Mouse (Mus musculus) bone marrow macrophage, adult 2 months (primary cell): ENCODE results near the gene Hist1h2bh. TPM values are rescaled to one million over a fixed set of nuclear protein-coding genes. Genes with fewer than 3 reads are reported as not detected.

ENCODE experiments used
- H3K27ac ChIP-seq: 2 replicates; pipeline ENCODE4 v1.5.1; 2012; ENCODE audit warnings: low read depth, low read length; ENCODE audit not compliant: insufficient read depth
- H3K4me1 ChIP-seq: 2 replicates; pipeline ENCODE4 v1.6.1; 2012; ENCODE audit warnings: low read length; ENCODE audit not compliant: control insufficient read depth, insufficient read depth
- H3K4me3 ChIP-seq: 2 replicates; pipeline ENCODE4 v1.5.1; 2012; ENCODE audit warnings: mild to moderate bottlenecking, low read length, moderate library complexity; ENCODE audit not compliant: insufficient read depth
- CTCF ChIP-seq: IDR thresholded peaks from 2 replicates; pipeline ENCODE4 v1.5.1; 2012; ENCODE audit warnings: low read depth, mild to moderate bottlenecking, low read length, moderate library complexity
- POLR2A ChIP-seq: IDR thresholded peaks from 2 replicates; pipeline ENCODE4 v1.6.1; 2012; ENCODE audit warnings: mild to moderate bottlenecking, low read depth, low read length, borderline replicate concordance
- polyA plus RNA-seq: library from polyadenylated mRNA; stranded (reverse); fragments of >200 nt; gene quantifications from 2 replicates; pipeline ENCODE4 v1.2.4, GENCODE M21; 2012; ENCODE audit not compliant: missing spikeins, insufficient read depth, insufficient read length

Hist1h2bh gene
- polyA plus RNA-seq, 1 experiment, result 0.97 TPM

DNA sequence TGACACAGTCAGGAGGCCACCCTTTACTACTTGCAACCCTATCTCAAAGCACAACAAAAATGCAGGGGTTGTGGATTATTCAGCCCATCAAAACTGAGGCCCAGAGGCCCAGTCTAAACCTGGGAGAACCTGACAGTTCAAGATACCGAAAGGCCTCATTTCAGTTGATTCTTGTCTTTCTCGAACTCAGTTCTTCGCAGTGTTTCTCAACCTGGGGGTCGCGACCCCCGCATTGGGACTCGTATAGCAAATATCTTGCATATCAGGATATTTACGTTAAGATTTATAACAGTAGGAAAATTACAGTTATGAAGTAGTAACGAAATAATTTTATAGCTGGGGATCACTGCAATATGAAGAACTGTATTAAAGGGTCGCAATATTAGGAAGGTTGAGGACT is 17.3 kb downstream of the Hist1h2bh start:
- Histone ChIP-seq H3K4me3 (peak overlapping the region; percentile 44), H3K27ac (no peak overlapping the region), H3K4me1 (peaks cover 10% of the 10 kb centered on the region)
- TF ChIP-seq POLR2A (no peak), CTCF (no peak)

DNA sequence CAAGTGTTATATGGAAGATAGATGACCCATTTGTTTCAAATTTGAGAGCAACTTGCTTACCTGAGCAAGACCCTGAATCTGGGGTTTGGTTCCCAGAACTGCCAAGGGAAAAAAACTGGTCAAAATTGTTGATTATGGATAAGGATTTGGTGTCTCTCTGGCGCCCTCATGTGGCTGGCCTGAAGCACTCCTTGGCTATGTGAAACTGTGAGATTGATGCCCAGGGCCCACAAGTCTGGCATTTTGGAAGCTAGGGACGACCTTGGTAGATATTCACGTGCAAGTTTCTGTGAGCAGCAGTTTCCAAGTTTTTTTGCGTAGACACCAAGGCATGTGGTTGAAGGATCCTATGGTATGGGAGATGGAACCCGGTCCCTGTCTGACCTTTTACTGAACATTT is 18.5 kb downstream of the Hist1h2bh start:
- Histone ChIP-seq H3K27ac (no peak overlapping the region), H3K4me1 (peaks cover 14% of the 10 kb centered on the region), H3K4me3 (no peak overlapping the region)
- TF ChIP-seq CTCF (peak; percentile 85), POLR2A (no peak)

DNA sequence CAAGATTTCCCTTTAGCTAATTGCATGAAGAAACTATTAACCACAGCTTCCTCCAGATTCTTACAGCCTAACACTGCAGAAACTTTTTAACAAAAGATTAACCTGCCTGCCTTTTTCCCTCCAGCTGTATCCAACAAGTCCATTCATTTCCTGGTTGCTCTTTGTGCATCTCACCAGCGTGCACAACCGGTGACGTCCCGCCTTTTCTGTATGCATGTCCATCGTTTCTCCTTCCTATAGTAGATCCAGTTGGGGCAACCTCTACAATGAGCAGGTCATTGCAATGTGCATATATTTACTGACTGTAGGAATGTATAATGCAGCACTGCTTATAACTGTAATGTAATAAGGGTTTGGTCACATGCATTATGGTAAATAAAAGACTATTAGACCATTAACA is 19.2 kb downstream of the Hist1h2bh start:
- peaks cover 12% of the 10 kb centered on the region for H3K4me1 ChIP-seq
- H3K27ac ChIP-seq, result no peak overlapping the region
- TF ChIP-seq POLR2A (no peak), CTCF (no peak)
- 0 out of 2 replicates have a peak overlapping the region, but pooled peaks have one; percentile 2 for H3K4me3 ChIP-seq

DNA sequence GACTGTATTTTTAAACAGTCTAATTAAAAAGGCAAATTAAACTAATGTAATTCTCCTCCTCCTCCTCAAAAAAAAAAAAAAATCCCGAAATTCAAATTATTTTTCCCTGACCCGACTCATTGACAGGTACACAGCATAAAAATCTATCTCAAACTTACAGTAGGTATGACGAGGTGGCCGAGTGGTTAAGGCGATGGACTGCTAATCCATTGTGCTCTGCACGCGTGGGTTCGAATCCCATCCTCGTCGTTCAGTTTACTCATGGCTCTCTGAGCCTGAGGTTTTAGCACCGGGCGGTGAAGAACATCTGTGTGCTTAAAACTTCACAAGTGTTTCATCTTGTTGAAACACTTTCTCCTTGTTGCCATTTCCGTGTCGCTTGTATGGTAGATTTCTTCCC is 21.5 kb downstream of the Hist1h2bh start:
- H3K4me1 ChIP-seq, result peaks cover 7% of the 10 kb centered on the region
- no peak overlapping the region for H3K27ac ChIP-seq
- TF ChIP-seq CTCF (no peak), POLR2A (no peak)
- no peak overlapping the region; the same call in 1 of the 2 replicates for H3K4me3 ChIP-seq

DNA sequence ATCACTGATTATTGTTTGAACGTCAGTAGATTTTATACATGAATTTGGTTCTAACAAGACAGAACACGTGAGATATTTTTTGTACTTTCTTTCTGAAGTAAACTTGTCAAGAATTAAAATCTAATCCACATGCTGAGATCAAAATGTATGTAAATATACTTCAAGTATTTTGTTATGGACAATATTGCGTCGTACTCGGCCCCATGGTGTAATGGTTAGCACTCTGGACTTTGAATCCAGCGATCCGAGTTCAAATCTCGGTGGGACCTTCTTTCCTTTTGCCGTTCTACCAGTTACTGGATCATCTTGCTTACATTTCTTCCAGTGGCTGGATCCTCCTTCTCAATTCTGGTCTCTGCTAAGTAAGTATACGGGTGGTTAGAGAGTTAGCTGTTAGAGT is 23.8 kb downstream of the Hist1h2bh start:
- peak overlapping the region; percentile 57 for H3K4me3 ChIP-seq
- peaks cover 10% of the 10 kb centered on the region for H3K4me1 ChIP-seq
- H3K27ac ChIP-seq, result peak overlapping the region; percentile 32
- no peak for TF ChIP-seq POLR2A
- TF ChIP-seq CTCF, result no peak

DNA sequence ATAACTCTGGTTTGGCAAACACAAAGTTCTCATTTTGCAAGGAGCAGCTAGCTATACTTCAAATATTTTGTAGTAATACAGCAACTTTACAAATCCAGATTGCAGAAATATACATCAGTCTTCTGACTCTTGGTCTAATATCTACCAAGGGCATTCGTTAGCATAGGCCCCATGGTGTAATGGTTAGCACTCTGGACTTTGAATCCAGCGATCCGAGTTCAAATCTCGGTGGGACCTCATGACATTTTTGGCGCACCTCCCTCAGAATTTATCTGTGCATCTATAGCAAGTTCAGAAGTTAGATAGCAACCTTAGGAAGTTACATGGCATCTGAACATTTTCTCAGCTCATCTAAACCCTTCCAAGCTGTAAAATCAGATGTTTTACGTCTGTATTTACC is 24.3 kb downstream of the Hist1h2bh start:
- Histone ChIP-seq H3K4me3 (peak overlapping the region; percentile 57), H3K4me1 (peaks cover 8% of the 10 kb centered on the region), H3K27ac (peak overlapping the region; percentile 32)
- TF ChIP-seq CTCF (no peak), POLR2A (no peak)

DNA sequence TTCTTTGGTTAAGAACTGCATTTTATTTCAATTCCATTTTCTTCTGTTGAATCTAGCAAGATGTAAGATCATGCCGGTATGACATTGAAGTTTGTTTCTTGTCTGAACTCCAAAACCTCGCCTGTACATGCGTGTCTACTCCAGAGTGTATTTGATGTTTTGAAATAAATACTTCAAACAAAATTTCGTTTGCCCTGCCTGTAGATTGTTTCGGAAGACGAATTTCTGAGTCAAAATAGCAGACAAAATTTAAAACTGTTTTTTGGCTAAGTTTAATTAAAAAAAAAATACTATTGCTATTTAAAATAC is 24.9 kb downstream of the Hist1h2bh start:
- peak overlapping the region; percentile 57 for H3K4me3 ChIP-seq
- H3K4me1 ChIP-seq, result peaks cover 8% of the 10 kb centered on the region
- peak overlapping the region; percentile 65 for H3K27ac ChIP-seq
- TF ChIP-seq POLR2A (no peak), CTCF (no peak)

DNA sequence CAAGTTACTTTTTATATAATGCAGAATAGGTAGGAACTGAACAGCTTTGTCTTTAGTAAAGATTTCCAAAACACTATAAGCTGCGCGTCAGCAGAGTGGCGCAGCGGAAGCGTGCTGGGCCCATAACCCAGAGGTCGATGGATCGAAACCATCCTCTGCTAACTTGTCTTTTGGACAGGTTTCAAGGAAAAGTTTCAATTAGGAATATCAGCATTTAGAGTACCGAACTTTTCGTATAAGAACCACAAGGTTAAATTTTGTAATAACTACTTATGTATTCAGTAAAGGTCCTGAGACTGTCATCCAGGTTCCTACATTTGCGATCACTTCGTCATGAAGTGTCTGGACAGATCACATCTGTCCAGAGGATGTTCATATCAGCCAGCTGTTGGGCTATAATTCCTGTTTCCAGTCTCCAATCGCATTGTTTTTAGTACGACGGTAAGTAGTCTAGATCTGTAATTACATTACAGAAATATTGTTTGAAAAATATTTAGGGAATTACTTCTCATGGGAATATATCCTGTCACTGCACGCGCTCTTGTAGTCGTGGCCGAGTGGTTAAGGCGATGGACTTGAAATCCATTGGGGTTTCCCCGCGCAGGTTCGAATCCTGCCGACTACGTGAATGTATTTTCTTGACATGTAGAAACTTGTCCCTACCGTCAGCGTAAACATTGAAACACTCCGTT is 25.4 kb downstream of the Hist1h2bh start:
- no peak for TF ChIP-seq POLR2A
- TF ChIP-seq CTCF, result no peak
- H3K4me3 ChIP-seq, result peak overlapping the region; percentile 58
- H3K27ac ChIP-seq, result peak overlapping the region; percentile 65
- peaks cover 8% of the 10 kb centered on the region for H3K4me1 ChIP-seq

DNA sequence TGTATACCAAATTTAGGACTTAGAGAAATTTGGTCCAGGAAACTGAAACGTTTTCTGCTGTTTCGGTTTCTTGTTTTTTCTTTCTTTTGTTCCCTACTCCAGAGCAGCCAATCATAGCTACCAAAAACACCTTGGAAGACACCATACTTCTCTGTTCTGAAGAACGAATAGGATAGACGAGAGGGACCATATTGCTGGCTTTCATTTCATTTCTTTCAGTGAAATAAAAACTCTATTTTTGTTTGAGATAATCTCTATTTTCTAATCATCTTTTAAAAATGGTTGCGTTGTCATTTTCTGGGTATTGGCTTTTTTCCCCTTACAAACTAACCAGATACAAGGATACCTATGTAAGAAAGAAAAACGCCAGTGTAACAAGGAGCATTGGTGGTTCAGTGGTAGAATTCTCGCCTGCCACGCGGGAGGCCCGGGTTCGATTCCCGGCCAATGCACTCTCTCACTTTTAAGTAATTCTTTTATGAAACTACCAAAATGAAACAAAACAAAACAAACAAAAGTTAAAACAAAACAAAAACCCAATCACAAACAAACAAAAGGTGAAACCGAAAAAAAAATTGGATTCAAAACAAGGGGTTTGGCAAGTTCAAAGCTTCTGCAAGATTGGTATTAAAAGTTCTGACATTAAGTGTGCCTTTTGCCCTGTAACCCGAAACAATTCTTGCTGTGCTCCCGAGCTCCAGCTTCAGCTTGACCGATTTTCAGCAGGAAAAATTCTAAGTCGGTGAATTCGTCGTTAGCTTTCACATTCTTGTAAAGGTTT is 26.2 kb downstream of the Hist1h2bh start:
- Histone ChIP-seq H3K4me3 (peak overlapping the region; percentile 58), H3K27ac (peak overlapping the region; percentile 24; the same call in 1 of the 2 replicates), H3K4me1 (peaks cover 8% of the 10 kb centered on the region)
- TF ChIP-seq CTCF (no peak), POLR2A (no peak)

DNA sequence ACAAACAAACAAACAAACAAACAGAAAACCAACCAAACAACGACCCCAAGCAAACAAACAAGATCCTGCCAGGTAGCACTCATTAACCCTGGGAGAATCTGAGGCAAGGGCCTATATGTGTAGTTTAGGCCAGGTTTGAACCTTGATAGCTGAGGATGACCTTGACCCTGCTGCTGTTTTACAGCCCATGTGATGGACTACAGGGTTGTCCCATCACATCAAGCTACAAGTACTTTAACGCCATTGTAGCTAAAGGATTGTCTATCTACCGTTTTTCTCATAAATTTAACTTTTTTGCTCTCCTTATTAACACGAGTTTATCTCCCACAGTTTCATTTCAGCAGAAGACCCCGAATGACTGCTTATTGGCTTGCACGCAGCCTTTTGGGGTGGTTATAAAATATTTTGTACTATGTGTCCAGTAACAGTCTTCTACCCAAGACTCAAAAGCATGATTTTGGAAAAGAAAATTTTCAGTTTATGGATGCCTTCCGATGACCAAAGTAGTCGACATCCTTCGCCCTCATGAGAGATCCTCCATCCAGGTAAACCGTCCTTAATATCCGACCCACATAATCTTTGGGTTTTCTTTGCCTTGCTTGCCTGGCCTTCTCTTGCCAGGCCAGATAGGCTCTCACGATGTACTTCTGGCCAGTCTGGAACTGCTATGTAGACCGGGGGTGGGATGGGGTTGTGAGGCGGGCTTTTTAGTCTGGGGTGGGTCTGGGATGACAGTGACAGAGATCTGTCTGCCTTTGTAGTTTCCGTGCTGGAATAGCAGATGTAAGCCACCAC is 27.2 kb downstream of the Hist1h2bh start:
- no peak overlapping the region for H3K27ac ChIP-seq
- H3K4me3 ChIP-seq, result 0 out of 2 replicates have a peak overlapping the region, but pooled peaks have one; percentile 8
- peaks cover 8% of the 10 kb centered on the region for H3K4me1 ChIP-seq
- TF ChIP-seq POLR2A (no peak), CTCF (no peak)
